In the genomic region with DNA sequence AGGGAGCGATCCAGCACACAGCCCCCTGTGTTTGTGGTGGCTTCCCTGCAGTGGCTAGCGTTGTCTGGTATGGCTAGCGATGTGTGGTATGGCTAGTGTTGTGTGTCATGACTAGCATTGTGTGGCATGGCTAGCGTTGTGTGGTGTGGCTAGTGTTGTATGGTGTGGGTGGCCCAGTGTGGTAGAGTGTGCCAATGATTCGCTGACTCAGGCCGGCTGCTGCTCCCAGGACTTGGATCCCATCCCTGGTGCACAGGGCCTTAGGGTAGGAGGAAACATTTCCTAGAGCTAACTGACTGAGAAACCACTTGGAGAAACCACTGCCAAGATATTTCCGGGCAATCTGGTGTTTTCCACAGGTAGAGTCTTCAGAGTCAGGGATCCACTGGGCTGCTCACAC, we compare ENCODE assay signal across 27 mouse cellular contexts. TPM values are rescaled to one million over a fixed set of nuclear protein-coding genes. Genes with fewer than 3 reads are reported as not detected.
DNase-seq lines count a peak whose midpoint lies in the region; ATAC-seq and TF ChIP-seq lines count a peak whose summit lies in the region.
"Had no signal": no experiment of that assay in that cellular context is flagged by ENCODE, and none has a peak within 500 bp of the region (broad histone marks: within the 10 kb centered on the region; RNA-seq: fewer than 3 reads in every experiment).

No protein-coding gene starts in this region.

- intact Hi-C loops in heart, postnatal 10 days (cut with DNase I), result no loop called here

- H3K9me3 ChIP-seq in midbrain, embryonic 11.5 days (ENCODE audit: control insufficient read depth, low read length), result no peaks in the 10 kb centered on the region
- no peaks in the 10 kb centered on the region for H3K9me3 ChIP-seq in midbrain, embryonic 13.5 days
- H3K9me3 ChIP-seq in stomach, postnatal 0 days (ENCODE audit: control insufficient read depth, low read length), result no peaks in the 10 kb centered on the region
- H3K9me3 ChIP-seq: embryonic facial prominence, embryonic 12.5 days; forebrain, embryonic 12.5 days; hindbrain, embryonic 10.5 days; liver, embryonic 15.5 days; lung, embryonic 15.5 days; neural tube, embryonic 13.5 days; stomach, embryonic 15.5 days had no signal

- H3K4me2 ChIP-seq in midbrain, embryonic 11.5 days, result no peak overlapping the region
- no peak overlapping the region for H3K4me2 ChIP-seq in midbrain, embryonic 13.5 days (replicated peaks)
- no peak overlapping the region for H3K4me2 ChIP-seq in stomach, postnatal 0 days (replicated peaks; ENCODE audit: low read depth)
- H3K4me2 ChIP-seq: embryonic facial prominence, embryonic 12.5 days; forebrain, embryonic 12.5 days; heart, embryonic 11.5 days; liver, embryonic 15.5 days; lung, embryonic 15.5 days; neural tube, embryonic 13.5 days; stomach, embryonic 15.5 days had no signal

- no peak overlapping the region for H3K9ac ChIP-seq in midbrain, embryonic 11.5 days (ENCODE audit: low read length)
- H3K9ac ChIP-seq in midbrain, embryonic 13.5 days (replicated peaks), result no peak overlapping the region
- H3K9ac ChIP-seq in stomach, postnatal 0 days (ENCODE audit: low read length), result no peak overlapping the region
- H3K9ac ChIP-seq: embryonic facial prominence, embryonic 12.5 days; forebrain, embryonic 12.5 days; liver, embryonic 15.5 days; lung, embryonic 15.5 days; neural tube, embryonic 13.5 days; stomach, embryonic 15.5 days had no signal

- TF ChIP-seq CTCF in stomach, postnatal 0 days (IDR thresholded peaks at IDR 0.05; ENCODE audit: low read depth), result no peak

- WGBS in midbrain, embryonic 11.5 days, result 95% methylated on average over 7 of the region's 7 CpGs
- WGBS in midbrain, embryonic 13.5 days, result 87% methylated on average over 7 of the region's 7 CpGs
- WGBS in stomach, postnatal 0 days, result 76% methylated on average over 7 of the region's 7 CpGs

- H3K4me3 ChIP-seq in midbrain, embryonic 11.5 days (ENCODE audit: low read depth, low read length), result no peak overlapping the region
- no peak overlapping the region for H3K4me3 ChIP-seq in midbrain, embryonic 13.5 days (replicated peaks)
- no peak overlapping the region for H3K4me3 ChIP-seq in stomach, postnatal 0 days (ENCODE audit: low read depth, low read length)
- H3K4me3 ChIP-seq: embryonic facial prominence, embryonic 12.5 days; forebrain, embryonic 12.5 days; hindbrain, embryonic 10.5 days; left cerebral cortex, adult 2 months; liver, embryonic 15.5 days; lung, embryonic 15.5 days; neural tube, embryonic 13.5 days; stomach, embryonic 15.5 days had no signal

- no peaks in the 10 kb centered on the region for H3K4me1 ChIP-seq in midbrain, embryonic 11.5 days (ENCODE audit: control insufficient read depth, insufficient read depth, low read length)
- 0 out of 2 replicates have a peak, but pooled peaks cover 3% of the 10 kb centered on the region for H3K4me1 ChIP-seq in midbrain, embryonic 13.5 days (replicated peaks)
- H3K4me1 ChIP-seq in stomach, postnatal 0 days (replicated peaks; ENCODE audit: control insufficient read depth, insufficient read depth), result 0 out of 2 replicates have a peak, but pooled peaks cover 3% of the 10 kb centered on the region
- H3K4me1 ChIP-seq: liver, embryonic 15.5 days had no signal

- no peaks in the 10 kb centered on the region for H3K36me3 ChIP-seq in midbrain, embryonic 11.5 days (ENCODE audit: control insufficient read depth, insufficient read depth, low read length)
- H3K36me3 ChIP-seq in midbrain, embryonic 13.5 days, result no peaks in the 10 kb centered on the region
- H3K36me3 ChIP-seq in stomach, postnatal 0 days (ENCODE audit: control insufficient read depth, insufficient read depth, low read length), result no peaks in the 10 kb centered on the region
- H3K36me3 ChIP-seq: embryonic facial prominence, embryonic 12.5 days; forebrain, embryonic 12.5 days; hindbrain, embryonic 10.5 days; liver, embryonic 15.5 days; lung, embryonic 15.5 days; neural tube, embryonic 13.5 days; stomach, embryonic 15.5 days had no signal

- no peak overlapping the region for H3K27ac ChIP-seq in midbrain, embryonic 11.5 days (ENCODE audit: low read depth, low read length)
- H3K27ac ChIP-seq in midbrain, embryonic 13.5 days, result no peak overlapping the region
- H3K27ac ChIP-seq in stomach, postnatal 0 days (replicated peaks), result peak overlapping the region; percentile 49; the same call in 1 of the 2 replicates
- H3K27ac ChIP-seq: forebrain, embryonic 12.5 days; left cerebral cortex, adult 2 months; liver, embryonic 15.5 days; macrophage; neural tube, embryonic 13.5 days had no signal

- no peak for TF ChIP-seq EP300 in stomach, postnatal 0 days (optimal IDR thresholded peaks at IDR 0.05)

- no peak for ATAC-seq in midbrain, embryonic 11.5 days (ENCODE audit: low FRiP score)
- ATAC-seq in midbrain, embryonic 13.5 days, result no peak
- ATAC-seq in stomach, postnatal 0 days (ENCODE audit: low FRiP score, low TSS enrichment), result no peak

- peak; percentile 93 for DNase-seq in heart, adult 11 months
- no peak for DNase-seq in heart, postnatal 10 days
- peak; percentile 56 for DNase-seq in midbrain, embryonic 11.5 days (ENCODE audit: low spot score, missing footprints)
- peak; percentile 71 for DNase-seq in adipocyte (ENCODE audit: low spot score)
- DNase-seq in stomach, postnatal 0 days (ENCODE audit: low spot score), result no peak
- no peak for DNase-seq in B cell, adult 2 months
- no peak for DNase-seq in layer of hippocampus, adult 9-10 months (ENCODE audit: low spot score)
- DNase-seq: adrenal gland, adult 8-10 months; cerebellum, adult 9-10 months; kidney, adult 11 months; liver; midbrain, embryonic 14.5 days; retina, postnatal 1 day; right cerebral cortex, postnatal 4 days; thymus, adult 18-20 months; thymus, postnatal 36 days had no signal

- no peaks in the 10 kb centered on the region for H3K27me3 ChIP-seq in midbrain, embryonic 11.5 days (ENCODE audit: control insufficient read depth, insufficient read depth, low read length)
- no peaks in the 10 kb centered on the region for H3K27me3 ChIP-seq in midbrain, embryonic 13.5 days
- H3K27me3 ChIP-seq in stomach, postnatal 0 days (ENCODE audit: control insufficient read depth, insufficient read depth, low read length), result no peaks in the 10 kb centered on the region
- H3K27me3 ChIP-seq: embryonic facial prominence, embryonic 12.5 days; liver, embryonic 15.5 days; lung, embryonic 15.5 days; neural tube, embryonic 13.5 days; stomach, embryonic 15.5 days had no signal

RNA-seq across cellular contexts. Expression of a gene that starts 12.0 kb away (rescaled TPM):
- 1 to 10 TPM; 1.1 to 2.3 TPM for total RNA-seq in heart, postnatal 10 days (2021)
- 4.7 and 6.1 TPM in 2 replicates for polyA plus RNA-seq in midbrain, embryonic 11.5 days (2014; fragmentation: Nextera tagmentation; extraction: Ambion mirVana)
- polyA plus RNA-seq in midbrain, embryonic 13.5 days (2015; fragmentation: Nextera tagmentation; extraction: Ambion mirVana), result 2.5 and 2.9 TPM in 2 replicates
- polyA plus RNA-seq in stomach, postnatal 0 days (2015; fragmentation: Nextera tagmentation; extraction: Ambion mirVana), result 28.3 and 29.2 TPM in 2 replicates

RNA-seq across cellular contexts. Expression of a gene that starts 35.1 kb away (rescaled TPM):
- 10 to 100 TPM; 29.3 to 34.0 TPM for total RNA-seq in heart, postnatal 10 days (2021)
- polyA plus RNA-seq in midbrain, embryonic 11.5 days (2014; fragmentation: Nextera tagmentation; extraction: Ambion mirVana), result 19.3 and 21.1 TPM in 2 replicates
- polyA plus RNA-seq in midbrain, embryonic 13.5 days (2015; fragmentation: Nextera tagmentation; extraction: Ambion mirVana), result 18.3 and 20.5 TPM in 2 replicates
- polyA plus RNA-seq in stomach, postnatal 0 days (2015; fragmentation: Nextera tagmentation; extraction: Ambion mirVana), result 20.1 and 21.8 TPM in 2 replicates

RNA-seq across cellular contexts. Expression of a gene that starts 50.1 kb away (rescaled TPM):
- 10 to 100 TPM; 18.9 to 20.7 TPM for total RNA-seq in heart, postnatal 10 days (2021)
- 76.9 and 84.5 TPM in 2 replicates for polyA plus RNA-seq in midbrain, embryonic 11.5 days (2014; fragmentation: Nextera tagmentation; extraction: Ambion mirVana)
- 93.2 and 95.7 TPM in 2 replicates for polyA plus RNA-seq in midbrain, embryonic 13.5 days (2015; fragmentation: Nextera tagmentation; extraction: Ambion mirVana)
- polyA plus RNA-seq in stomach, postnatal 0 days (2015; fragmentation: Nextera tagmentation; extraction: Ambion mirVana), result 49.1 and 51.2 TPM in 2 replicates

Comparison
In these comparisons a context has a peak if more than half of its experiments do, and no peak if none do; other contexts are left out.
1. DNase-seq: peak in heart, adult 11 months (single experiment), midbrain, embryonic 11.5 days (single experiment) and adipocyte (single experiment); none in heart, postnatal 10 days (0 of 2), stomach, postnatal 0 days (single experiment), B cell, adult 2 months (0 of 2) and layer of hippocampus, adult 9-10 months (single experiment).